Mouse (Mus musculus) forebrain, postnatal 0 days (tissue): ENCODE data around the gene Spink8. TPM values are rescaled to one million over a fixed set of nuclear protein-coding genes. Genes with fewer than 3 reads are reported as not detected.
A peak's percentile ranks its signal among the peaks of the same experiment; 100 is the strongest.

ENCODE experiments used
- ATAC-seq: fragments of 200-750 bp; cut with Nextera tagmentation; 2 replicates; pipeline ENCODE4 v1.8.0; 2017; ENCODE audit warnings: mild to moderate bottlenecking, moderate library complexity
- DNase-seq: peaks from one replicate; pipeline ENCODE4 v3.0.0-alpha.2; 2015
- H3K27ac ChIP-seq: fragments of 300-500 bp; sonication (generic); 2 replicates; pipeline ENCODE4 v1.5.1; 2014; ENCODE audit warnings: low read depth, mild to moderate bottlenecking, antibody characterized with exemption, low read length, moderate library complexity, mixed read lengths
- H3K27me3 ChIP-seq: fragments of 300-500 bp; sonication (generic); 2 replicates; pipeline ENCODE4 v1.6.1; 2014; ENCODE audit warnings: mild to moderate bottlenecking, low read length, mixed read lengths; ENCODE audit not compliant: insufficient read depth
- H3K36me3 ChIP-seq: fragments of 300-500 bp; sonication (generic); 2 replicates; pipeline ENCODE4 v1.6.1; 2014; ENCODE audit warnings: mild to moderate bottlenecking, moderate library complexity; ENCODE audit not compliant: insufficient read depth
- H3K4me1 ChIP-seq: fragments of 300-500 bp; sonication (generic); 2 replicates; pipeline ENCODE4 v1.6.1; 2014; ENCODE audit warnings: antibody characterized with exemption; ENCODE audit not compliant: insufficient read depth
- H3K4me2 ChIP-seq: fragments of 300-500 bp; sonication (generic); 2 replicates; pipeline ENCODE4 v1.6.1; 2014; ENCODE audit warnings: low read depth, mild to moderate bottlenecking, moderate library complexity
- H3K4me3 ChIP-seq: fragments of 300-500 bp; sonication (generic); 2 replicates; pipeline ENCODE4 v1.5.1; 2014; ENCODE audit warnings: low read depth, low read length, mixed read lengths
- H3K9ac ChIP-seq: fragments of 300-500 bp; sonication (generic); 2 replicates; pipeline ENCODE4 v1.6.1; 2014; ENCODE audit warnings: mild to moderate bottlenecking
- H3K9me3 ChIP-seq: fragments of 300-500 bp; sonication (generic); 2 replicates; pipeline ENCODE4 v1.6.1; 2016; ENCODE audit warnings: low read length
- CTCF ChIP-seq: sonication (generic); IDR thresholded peaks from 2 replicates; pipeline ENCODE4 v1.5.1; 2016; ENCODE audit warnings: antibody characterized with exemption, control low read depth, low read depth
- WGBS: fragments of 180-500 bp; shearing (Covaris S2); extraction: QIAGEN DNeasy Blood & Tissue Kit; methylation state at CpG from one replicate; pipeline ENCODE4 v1.1.7; 2014; 5-methylcytosine and 5-hydroxymethylcytosine counted together
- polyA plus RNA-seq: library from polyadenylated mRNA; unstranded; fragments of >200 nt; fragmentation: Nextera tagmentation; extraction: Ambion mirVana; gene quantifications from 2 replicates; pipeline ENCODE4 v1.2.1, GENCODE M21; 2015
- total RNA-seq: library from RNA; depleted of rRNA; stranded (reverse); fragments of >200 nt; gene quantifications from 2 replicates; pipeline ENCODE4 v1.2.3, GENCODE M21; 2014

Gene Spink8
- total and polyA plus RNA-seq, 2 experiments from 2014 or later: 0.69 TPM; not detected in 1

DNA sequence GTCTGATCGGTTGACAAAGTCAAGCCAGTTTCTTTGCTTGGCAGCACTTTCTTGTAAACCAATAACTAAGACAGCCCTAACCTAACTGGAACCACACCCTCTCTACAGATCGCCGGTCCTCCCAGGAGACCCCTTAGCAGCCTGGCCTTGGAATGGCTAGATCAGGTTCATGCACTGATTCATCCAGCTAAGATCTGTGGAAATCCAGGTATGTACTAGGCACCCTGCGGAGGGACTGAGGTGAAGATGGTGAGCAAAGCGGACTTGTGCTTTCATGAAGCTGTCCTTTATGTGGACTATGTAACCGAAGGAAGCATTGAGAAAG lies 21.0 kb downstream of the Spink8 start:
- H3K4me2 ChIP-seq: peak overlapping the region; percentile 92
- no peak for TF ChIP-seq CTCF
- H3K4me1 ChIP-seq: peaks cover 5% of the 10 kb centered on the region
- ATAC-seq (no peak), DNase-seq (no peak)
- no peaks in the 10 kb centered on the region for H3K27me3 ChIP-seq
- H3K36me3 ChIP-seq: peaks cover 1% of the 10 kb centered on the region; the same call in 1 of the 2 replicates
- 8% methylated on average over 6 of the region's 6 CpGs for WGBS
- peak overlapping the region; percentile 73 for H3K9ac ChIP-seq
- H3K4me3 ChIP-seq: peak overlapping the region; percentile 69
- 0 out of 2 replicates have a peak overlapping the region, but pooled peaks have one; percentile 91 for H3K27ac ChIP-seq
- H3K9me3 ChIP-seq: no peaks in the 10 kb centered on the region

DNA sequence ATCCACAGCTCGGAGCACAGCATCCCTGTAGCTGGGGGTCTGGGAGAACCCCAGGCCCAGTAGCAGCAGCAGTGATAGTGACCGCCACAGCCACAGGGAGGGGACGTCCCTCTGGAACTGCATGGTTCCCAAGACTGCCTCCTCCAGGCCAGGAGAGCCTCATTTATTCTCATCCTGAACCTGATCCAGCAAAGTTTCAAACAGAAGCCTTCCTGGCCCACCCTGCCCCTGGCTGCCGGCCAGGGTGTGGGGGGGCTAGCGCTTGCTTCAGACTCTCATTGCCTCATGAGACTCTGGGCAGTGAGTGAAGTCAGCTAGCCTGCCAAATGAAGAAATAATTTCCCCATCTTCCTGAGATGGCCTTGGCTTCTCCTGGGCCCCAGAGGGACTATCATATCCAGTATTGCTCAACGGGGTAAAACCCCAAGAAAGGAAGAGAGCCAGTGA lies 37.3 kb downstream of the Spink8 start, which contains the start of gene Camp:
Gene Camp (minus strand): TSS at position 306 of the 447 bp plus-strand sequence.
- Histone ChIP-seq H3K9me3 (no peaks in the 10 kb centered on the region), H3K4me3 (no peak within 1 kb of the TSS), H3K4me1 (no peaks in the 10 kb centered on the region), H3K36me3 (peaks cover 5% of the 10 kb centered on the region; the same call in 1 of the 2 replicates), H3K9ac (no peak within 1 kb of the TSS), H3K4me2 (no peak within 1 kb of the TSS), H3K27me3 (no peaks in the 10 kb centered on the region), H3K27ac (no peak within 1 kb of the TSS)
- DNase-seq: peak; percentile 15
- 63% methylated on average over 6 of the region's 6 CpGs for WGBS
- no peak for ATAC-seq
- TF ChIP-seq CTCF: no peak

DNA sequence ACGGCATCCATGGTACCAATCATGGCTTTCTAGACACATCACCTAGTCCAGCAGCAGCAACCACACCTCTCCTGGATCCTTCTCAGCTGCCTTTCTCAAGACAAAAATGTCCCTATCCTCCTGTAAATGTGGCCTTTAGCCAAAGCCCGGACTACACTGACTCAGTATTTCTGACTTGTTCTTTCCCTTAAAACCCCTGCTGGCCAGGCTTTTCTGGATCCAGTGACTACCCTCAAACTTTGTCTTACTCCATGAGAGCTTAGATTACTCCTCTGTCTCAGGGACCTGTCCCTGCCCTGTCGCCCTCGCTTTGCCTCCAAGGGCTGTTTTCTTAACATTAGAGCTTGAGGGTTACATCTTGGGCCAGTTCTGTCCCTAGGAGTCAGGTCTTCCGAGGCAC lies 38.0 kb downstream of the Spink8 start:
- H3K9me3 ChIP-seq: no peaks in the 10 kb centered on the region
- no peak for TF ChIP-seq CTCF
- H3K9ac ChIP-seq: no peak overlapping the region
- H3K36me3 ChIP-seq: 0 out of 2 replicates have a peak, but pooled peaks cover under 1% of the 10 kb centered on the region
- no peak for DNase-seq
- H3K4me2 ChIP-seq: no peak overlapping the region
- H3K4me3 ChIP-seq: no peak overlapping the region
- H3K4me1 ChIP-seq: no peaks in the 10 kb centered on the region
- H3K27me3 ChIP-seq: no peaks in the 10 kb centered on the region
- WGBS: 89% methylated on average over 5 of the region's 5 CpGs
- no peak for ATAC-seq
- no peak overlapping the region for H3K27ac ChIP-seq

DNA sequence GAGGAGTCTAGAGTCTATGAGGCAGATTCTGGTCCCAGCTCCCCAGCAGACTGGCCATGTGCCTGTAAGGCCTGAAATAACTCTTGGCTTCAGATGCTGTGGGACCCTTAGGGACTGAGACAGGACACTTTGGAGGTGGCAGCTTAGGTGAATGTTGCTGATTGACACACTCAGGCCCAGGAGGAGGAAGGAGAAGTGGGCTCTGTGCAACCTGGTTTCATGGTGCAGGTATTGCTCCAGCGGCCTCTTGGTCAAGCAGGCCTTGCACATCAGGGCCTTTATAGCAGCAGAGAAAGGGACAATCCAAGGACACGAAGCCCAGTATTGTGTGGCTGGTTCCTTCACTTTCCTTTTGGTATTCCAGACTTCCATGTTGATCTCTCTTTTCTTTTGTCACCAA lies 42.3 kb downstream of the Spink8 start:
- no peak for ATAC-seq
- no peak for TF ChIP-seq CTCF
- Histone ChIP-seq H3K9ac (no peak overlapping the region), H3K4me2 (no peak overlapping the region), H3K27me3 (no peaks in the 10 kb centered on the region), H3K4me1 (no peaks in the 10 kb centered on the region), H3K4me3 (no peak overlapping the region), H3K9me3 (no peaks in the 10 kb centered on the region), H3K36me3 (no peaks in the 10 kb centered on the region), H3K27ac (no peak overlapping the region)
- no peak for DNase-seq
- 81% methylated on average over 2 of the region's 2 CpGs for WGBS

DNA sequence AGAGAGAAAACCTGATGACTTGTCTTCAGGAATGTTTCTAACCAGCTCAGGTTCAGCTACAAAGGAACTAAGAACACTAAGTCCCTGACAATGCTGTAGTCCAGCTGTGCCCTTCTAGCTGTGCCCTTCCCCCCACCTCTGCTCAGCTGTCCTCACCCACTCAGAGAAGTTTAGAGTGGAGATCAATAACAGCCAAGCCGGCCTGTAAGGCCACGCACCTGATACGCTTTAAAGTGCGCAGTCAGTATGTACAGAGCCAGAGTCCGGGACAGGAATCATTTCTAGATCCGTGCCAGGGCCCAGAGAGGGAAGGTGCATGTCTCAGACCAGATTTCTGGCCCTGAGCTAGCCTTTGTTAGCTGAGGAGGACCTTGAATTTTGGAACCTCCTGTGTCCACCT lies 43.9 kb downstream of the Spink8 start:
- no peaks in the 10 kb centered on the region for H3K27me3 ChIP-seq
- no peak overlapping the region for H3K27ac ChIP-seq
- ATAC-seq (no peak), DNase-seq (no peak)
- H3K4me3 ChIP-seq: no peak overlapping the region
- TF ChIP-seq CTCF: no peak
- 80% methylated on average over 6 of the region's 6 CpGs for WGBS
- no peaks in the 10 kb centered on the region for H3K9me3 ChIP-seq
- no peak overlapping the region for H3K4me2 ChIP-seq
- no peak overlapping the region for H3K9ac ChIP-seq
- H3K4me1 ChIP-seq: no peaks in the 10 kb centered on the region
- H3K36me3 ChIP-seq: no peaks in the 10 kb centered on the region

DNA sequence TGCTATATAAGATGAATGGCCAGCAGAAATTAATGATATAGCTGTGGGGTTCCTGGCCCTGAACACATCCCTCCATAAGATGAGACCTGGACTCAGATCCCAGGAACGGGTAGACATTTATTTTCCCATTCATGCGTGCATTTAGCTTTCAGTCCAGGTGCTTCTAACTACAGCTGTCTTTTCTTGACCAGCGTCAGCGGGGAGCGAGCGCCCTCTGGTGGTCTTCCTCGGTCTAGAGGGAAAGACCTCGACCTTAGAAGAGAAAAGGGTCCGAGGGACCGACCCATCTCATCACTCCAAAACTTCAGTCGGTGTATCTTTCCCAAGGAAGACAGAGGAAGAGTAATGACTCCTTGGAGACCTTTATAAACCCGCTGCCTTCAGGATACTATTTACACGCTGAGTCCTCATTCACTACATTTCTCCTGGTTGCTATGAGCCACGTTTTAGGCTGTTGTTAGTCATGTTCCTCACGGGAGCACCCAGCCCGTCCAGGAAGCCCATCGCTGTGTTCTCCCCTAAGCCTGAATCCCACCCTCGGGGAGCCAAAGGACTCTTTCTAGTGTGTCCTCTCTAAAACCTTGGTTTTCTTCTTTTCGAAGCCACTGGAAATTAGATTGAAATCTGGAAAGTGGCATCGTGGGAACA lies 50.4 kb downstream of the Spink8 start:
- no peak overlapping the region for H3K4me3 ChIP-seq
- no peak overlapping the region for H3K27ac ChIP-seq
- no peak overlapping the region for H3K9ac ChIP-seq
- H3K4me2 ChIP-seq: peak overlapping the region; percentile 36
- DNase-seq (peak; percentile 74), ATAC-seq (peak; percentile 36)
- H3K9me3 ChIP-seq: no peaks in the 10 kb centered on the region
- H3K36me3 ChIP-seq: no peaks in the 10 kb centered on the region
- peak; percentile 87 for TF ChIP-seq CTCF
- 15% methylated on average over 20 of the region's 20 CpGs for WGBS
- H3K27me3 ChIP-seq: no peaks in the 10 kb centered on the region; the same call in 1 of the 2 replicates
- H3K4me1 ChIP-seq: no peaks in the 10 kb centered on the region

DNA sequence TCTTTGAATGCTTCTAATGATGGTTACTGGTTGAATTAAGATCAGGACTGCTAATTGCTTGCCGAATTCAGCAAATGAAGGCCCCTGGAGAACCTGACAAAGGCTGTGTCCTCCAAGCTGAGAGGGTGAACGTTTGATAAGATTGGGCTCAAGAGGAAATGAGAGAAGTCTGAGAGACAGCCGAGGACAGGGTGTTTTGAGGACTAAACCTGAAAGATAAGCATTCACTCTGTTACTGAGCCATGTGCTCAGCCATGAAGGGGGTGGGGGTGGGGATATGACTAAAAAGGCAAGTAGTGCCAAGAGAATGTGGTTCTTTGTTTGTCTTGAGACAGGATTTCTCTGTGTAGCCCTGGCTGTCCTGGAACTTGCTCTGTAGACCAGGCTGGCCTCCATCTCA lies 51.0 kb downstream of the Spink8 start:
- no peak for DNase-seq

More for the DNA sequence above, 51.0 kb downstream of the Spink8 start:
- Histone ChIP-seq H3K27me3 (no peaks in the 10 kb centered on the region; the same call in 1 of the 2 replicates), H3K27ac (no peak overlapping the region), H3K9me3 (no peaks in the 10 kb centered on the region), H3K4me2 (0 out of 2 replicates have a peak overlapping the region, but pooled peaks have one; percentile 36), H3K4me3 (no peak overlapping the region), H3K36me3 (no peaks in the 10 kb centered on the region), H3K4me1 (no peaks in the 10 kb centered on the region), H3K9ac (no peak overlapping the region)
- WGBS: 48% methylated on average over 3 of the region's 3 CpGs
- TF ChIP-seq CTCF: no peak
- no peak for ATAC-seq
